Mouse (Mus musculus): ENCODE measurements at regions not wholly inside any gene's neighbourhood (a gene's known extent, or its start where the extent isn't known, plus 50 kb on each side); places are given as distances from the start of the nearest gene placed in this dataset.
A peak's percentile ranks its signal among the peaks of the same experiment; 100 is the strongest.

GRCm38 (mm10) chr5:16469644-16470275 is 83.5 kb upstream of the Hgf start:
- Histone ChIP-seq H3K9ac (ENCODE audit: low read length) (peak overlapping the region; percentile 13; the same call in 1 of the 2 replicates), H3K4me1 (ENCODE audit: control insufficient read depth, insufficient read depth, low read length) (no peaks in the 10 kb centered on the region), H3K9me3 (replicated peaks; ENCODE audit: control insufficient read depth, low read length) (no peaks in the 10 kb centered on the region), H3K4me3 (replicated peaks; ENCODE audit: low read length) (peak overlapping the region; percentile 6), H3K27ac (ENCODE audit: low read length) (0 out of 2 replicates have a peak overlapping the region, but pooled peaks have one; percentile 26), H3K36me3 (ENCODE audit: control insufficient read depth, insufficient read depth, low read length) (no peaks in the 10 kb centered on the region), H3K27me3 (ENCODE audit: control insufficient read depth, insufficient read depth, low read length) (no peaks in the 10 kb centered on the region), H3K4me2 (ENCODE audit: low read depth, low read length) (peak overlapping the region; percentile 29)
- ATAC-seq (ENCODE audit: insufficient read depth, low FRiP score) = peak; percentile 74
- 39% methylated on average over 13 of the region's 13 CpGs for WGBS

GRCm38 (mm10) chr5:16470366-16470982 is 82.8 kb upstream of the Hgf start:
- no peak overlapping the region for H3K9ac ChIP-seq (ENCODE audit: low read length)
- peak overlapping the region; percentile 29 for H3K4me2 ChIP-seq (ENCODE audit: low read depth, low read length)
- peak; percentile 72; the same call in 1 of the 2 replicates for ATAC-seq (ENCODE audit: insufficient read depth, low FRiP score)
- H3K4me1 ChIP-seq (ENCODE audit: control insufficient read depth, insufficient read depth, low read length) = no peaks in the 10 kb centered on the region
- no peaks in the 10 kb centered on the region for H3K9me3 ChIP-seq (replicated peaks; ENCODE audit: control insufficient read depth, low read length)
- H3K27me3 ChIP-seq (ENCODE audit: control insufficient read depth, insufficient read depth, low read length) = no peaks in the 10 kb centered on the region
- no peaks in the 10 kb centered on the region for H3K36me3 ChIP-seq (ENCODE audit: control insufficient read depth, insufficient read depth, low read length)
- 11% methylated on average over 10 of the region's 10 CpGs for WGBS
- no peak overlapping the region for H3K4me3 ChIP-seq (replicated peaks; ENCODE audit: low read length)
- 0 out of 2 replicates have a peak overlapping the region, but pooled peaks have one; percentile 26 for H3K27ac ChIP-seq (ENCODE audit: low read length)

GRCm38 (mm10) chr5:16487969-16488368 is 65.3 kb upstream of the Hgf start:
- no peak overlapping the region for H3K4me2 ChIP-seq (ENCODE audit: low read depth, low read length)
- H3K9ac ChIP-seq (ENCODE audit: low read length) = no peak overlapping the region
- H3K27me3 ChIP-seq (ENCODE audit: control insufficient read depth, insufficient read depth, low read length) = no peaks in the 10 kb centered on the region
- no peaks in the 10 kb centered on the region for H3K36me3 ChIP-seq (ENCODE audit: control insufficient read depth, insufficient read depth, low read length)
- WGBS = 88% methylated on average over 1 of the region's 1 CpGs
- ATAC-seq (ENCODE audit: insufficient read depth, low FRiP score) = no peak
- no peaks in the 10 kb centered on the region for H3K4me1 ChIP-seq (ENCODE audit: control insufficient read depth, insufficient read depth, low read length)
- H3K27ac ChIP-seq (ENCODE audit: low read length) = no peak overlapping the region
- H3K4me3 ChIP-seq (replicated peaks; ENCODE audit: low read length) = no peak overlapping the region
- no peaks in the 10 kb centered on the region for H3K9me3 ChIP-seq (replicated peaks; ENCODE audit: control insufficient read depth, low read length)

- Histone ChIP-seq H3K4me1 (ENCODE audit: control insufficient read depth, insufficient read depth, low read length) (no peaks in the 10 kb centered on the region), H3K27me3 (ENCODE audit: control insufficient read depth, insufficient read depth, low read length) (no peaks in the 10 kb centered on the region), H3K36me3 (ENCODE audit: control insufficient read depth, insufficient read depth, low read length) (no peaks in the 10 kb centered on the region), H3K9ac (ENCODE audit: low read length) (no peak overlapping the region), H3K9me3 (replicated peaks; ENCODE audit: control insufficient read depth, low read length) (no peaks in the 10 kb centered on the region), H3K4me2 (ENCODE audit: low read depth, low read length) (no peak overlapping the region), H3K4me3 (replicated peaks; ENCODE audit: low read length) (no peak overlapping the region), H3K27ac (ENCODE audit: low read length) (no peak overlapping the region)
- ATAC-seq (ENCODE audit: insufficient read depth, low FRiP score) = no peak
Measured at GRCm38 (mm10) chr5:16489803-16490202, 63.5 kb upstream of the Hgf start.

GRCm38 (mm10) chr5:16499891-16500290 is 53.4 kb upstream of the Hgf start:
- ATAC-seq (ENCODE audit: insufficient read depth, low FRiP score) = no peak
- Histone ChIP-seq H3K27ac (ENCODE audit: low read length) (no peak overlapping the region), H3K4me2 (ENCODE audit: low read depth, low read length) (no peak overlapping the region), H3K9ac (ENCODE audit: low read length) (no peak overlapping the region), H3K4me1 (ENCODE audit: control insufficient read depth, insufficient read depth, low read length) (no peaks in the 10 kb centered on the region), H3K9me3 (replicated peaks; ENCODE audit: control insufficient read depth, low read length) (no peaks in the 10 kb centered on the region), H3K27me3 (ENCODE audit: control insufficient read depth, insufficient read depth, low read length) (no peaks in the 10 kb centered on the region), H3K4me3 (replicated peaks; ENCODE audit: low read length) (no peak overlapping the region), H3K36me3 (ENCODE audit: control insufficient read depth, insufficient read depth, low read length) (no peaks in the 10 kb centered on the region)
- WGBS = 30% methylated on average over 7 of the region's 7 CpGs

Data from stomach, embryonic 16.5 days (tissue).